Mouse (Mus musculus) liver, embryonic 14.5 days (tissue): ENCODE data around the gene Cenpx. TPM values are rescaled to one million over a fixed set of nuclear protein-coding genes. Genes with fewer than 3 reads are reported as not detected.
A peak's percentile ranks its signal among the peaks of the same experiment; 100 is the strongest.

ENCODE experiments used
- ATAC-seq: fragments of 200-750 bp; cut with Nextera tagmentation; 2 replicates; pipeline ENCODE4 v1.8.0; 2017; ENCODE audit warnings: moderate number of reproducible peaks, mild to moderate bottlenecking, moderate library complexity; ENCODE audit not compliant: insufficient read depth
- DNase-seq, 3 experiments: peaks; one replicate each; pipeline ENCODE4 v3.0.0-alpha.2; 2012 to 2013; ENCODE audit warnings: low read depth in 3 of 3, low spot score in 3 of 3
- H3K27ac ChIP-seq: fragments of 300-500 bp; sonication (generic); 2 replicates; pipeline ENCODE4 v1.5.1; 2014; ENCODE audit warnings: moderate library complexity, mild to moderate bottlenecking, control low read depth, inconsistent platforms
- H3K27me3 ChIP-seq: fragments of 300-500 bp; sonication (generic); 2 replicates; pipeline ENCODE4 v1.6.1; 2014; ENCODE audit warnings: mild to moderate bottlenecking, low read length, moderate library complexity; ENCODE audit not compliant: control insufficient read depth, insufficient read depth
- H3K36me3 ChIP-seq: fragments of 300-500 bp; sonication (generic); replicated peaks from 2 replicates; pipeline ENCODE4 v1.6.1; 2014; ENCODE audit warnings: low read depth; ENCODE audit not compliant: control insufficient read depth, insufficient read depth
- H3K4me1 ChIP-seq, 2 experiments: fragments of 200-500 bp in 1 of 2; fragments of 300-500 bp in 1 of 2; sonication (generic) in 1 of 2; replicated peaks; 2 replicates each; pipeline ENCODE4 v1.6.1; 2012 to 2014; ENCODE audit warnings: antibody characterized with exemption in 1 of 2, inconsistent platforms in 1 of 2, low read length in 1 of 2; ENCODE audit not compliant: control insufficient read depth in 2 of 2, insufficient read depth in 2 of 2
- H3K4me2 ChIP-seq: fragments of 300-500 bp; sonication (generic); 2 replicates; pipeline ENCODE4 v1.6.1; 2014; ENCODE audit warnings: low read depth, mild to moderate bottlenecking, control low read depth, moderate library complexity
- H3K4me3 ChIP-seq, 2 experiments: fragments of 200-500 bp in 1 of 2; fragments of 300-500 bp in 1 of 2; sonication (generic) in 1 of 2; 2 replicates each; pipeline ENCODE4 v1.5.1; 2012 to 2014; ENCODE audit warnings: low read depth in 2 of 2, low read length in 2 of 2, mild to moderate bottlenecking in 2 of 2, control low read depth in 1 of 2, inconsistent platforms in 1 of 2, moderate library complexity in 1 of 2; ENCODE audit not compliant: insufficient read depth in 1 of 2
- H3K9ac ChIP-seq: fragments of 300-500 bp; sonication (generic); replicated peaks from 2 replicates; pipeline ENCODE4 v1.6.1; 2014; ENCODE audit warnings: mild to moderate bottlenecking, control low read depth, moderate library complexity
- H3K9me3 ChIP-seq: fragments of 300-500 bp; sonication (generic); 2 replicates; pipeline ENCODE4 v1.6.1; 2016; ENCODE audit warnings: low read length, mixed read lengths; ENCODE audit not compliant: control insufficient read depth
- CTCF ChIP-seq: IDR thresholded peaks from 2 replicates; pipeline ENCODE4 v1.5.1; 2016; ENCODE audit warnings: antibody characterized with exemption, low read depth, control low read depth
- EP300 ChIP-seq: IDR thresholded peaks from 2 replicates; pipeline ENCODE4 v1.6.1; 2016; ENCODE audit warnings: antibody characterized with exemption, low read depth
- WGBS: fragments of 180-500 bp; shearing (Covaris S2); extraction: QIAGEN DNeasy Blood & Tissue Kit; methylation state at CpG from one replicate; pipeline ENCODE4 v1.1.7; 2014; ENCODE audit not compliant: insufficient replicate concordance; 5-methylcytosine and 5-hydroxymethylcytosine counted together
- polyA plus RNA-seq, 2 experiments: library from polyadenylated mRNA; depleted of rRNA in 1 of 2; stranded (reverse) in 1 of 2; unstranded in 1 of 2; fragments of >200 nt; fragmentation: Nextera tagmentation in 1 of 2; extraction: Ambion mirVana in 1 of 2; gene quantifications; 2 replicates each; pipeline versions ENCODE4 v1.2.1 to v1.2.3; 2012 to 2014

Cenpx gene
- polyA plus RNA-seq, 2 experiments = 64.2 to 128 TPM

GRCm38 (mm10) chr11:120711980-120712604 is 1.4 kb downstream of the Cenpx start:
- Histone ChIP-seq H3K9ac (no peak overlapping the region), H3K9me3 (no peaks in the 10 kb centered on the region), H3K27ac (no peak overlapping the region), H3K4me3 (no peak overlapping the region), H3K4me1 (peaks cover 6% of the 10 kb centered on the region in 2 experiments), H3K36me3 (no peaks in the 10 kb centered on the region), H3K4me2 (peak overlapping the region; percentile 98), H3K27me3 (no peaks in the 10 kb centered on the region)
- TF ChIP-seq CTCF = no peak
- TF ChIP-seq EP300 = no peak
- 67% methylated on average over 8 of the region's 8 CpGs for WGBS
- DNase-seq (no peak), ATAC-seq (no peak)

- DNase-seq = no peak
- Histone ChIP-seq H3K4me2 (no peak overlapping the region), H3K4me1 (peaks cover 6% of the 10 kb centered on the region in 2 experiments), H3K27me3 (no peaks in the 10 kb centered on the region), H3K27ac (no peak overlapping the region), H3K36me3 (no peaks in the 10 kb centered on the region), H3K9ac (no peak overlapping the region), H3K9me3 (no peaks in the 10 kb centered on the region), H3K4me3 (no peak overlapping the region)
- ATAC-seq = no peak
- WGBS = 72% methylated on average over 5 of the region's 5 CpGs
- no peak for TF ChIP-seq EP300
- no peak for TF ChIP-seq CTCF
Observed at GRCm38 (mm10) chr11:120710672-120711071, 2.9 kb downstream of the Cenpx start.

GRCm38 (mm10) chr11:120709551-120709950 is 4.0 kb downstream of the Cenpx start:
- TF ChIP-seq CTCF (no peak), EP300 (no peak)
- Histone ChIP-seq H3K4me2 (no peak overlapping the region), H3K4me1 (peaks cover 3 to 6% of the 10 kb centered on the region in 2 experiments), H3K9me3 (no peaks in the 10 kb centered on the region), H3K27me3 (no peaks in the 10 kb centered on the region), H3K9ac (no peak overlapping the region), H3K36me3 (no peaks in the 10 kb centered on the region), H3K4me3 (no peak overlapping the region), H3K27ac (no peak overlapping the region)
- WGBS = 56% methylated on average over 2 of the region's 2 CpGs
- no peak for ATAC-seq
- no peak for DNase-seq

GRCm38 (mm10) chr11:120707969-120708368 is 5.6 kb downstream of the Cenpx start:
- 71% methylated on average over 5 of the region's 5 CpGs for WGBS
- Histone ChIP-seq H3K27ac (no peak overlapping the region), H3K4me1 (no peaks in the 10 kb centered on the region; a peak in 1 of 4 replicates), H3K27me3 (no peaks in the 10 kb centered on the region), H3K4me3 (no peak overlapping the region), H3K36me3 (no peaks in the 10 kb centered on the region), H3K4me2 (no peak overlapping the region), H3K9ac (no peak overlapping the region), H3K9me3 (no peaks in the 10 kb centered on the region)
- no peak for ATAC-seq
- no peak for DNase-seq
- TF ChIP-seq CTCF (no peak), EP300 (no peak)

- ATAC-seq (no peak), DNase-seq (no peak)
- Histone ChIP-seq H3K9ac (no peak overlapping the region), H3K36me3 (no peaks in the 10 kb centered on the region), H3K4me1 (no peaks in the 10 kb centered on the region; a peak in 1 of 4 replicates), H3K9me3 (no peaks in the 10 kb centered on the region), H3K27ac (no peak overlapping the region), H3K4me2 (no peak overlapping the region), H3K27me3 (no peaks in the 10 kb centered on the region), H3K4me3 (no peak overlapping the region)
- TF ChIP-seq CTCF = no peak
- TF ChIP-seq EP300 = no peak
- WGBS = 46% methylated on average over 12 of the region's 12 CpGs
Observed at GRCm38 (mm10) chr11:120707225-120707624, 6.3 kb downstream of the Cenpx start.
